Mouse (Mus musculus) C2C12 (cell line): ENCODE measurements around the gene Akip1. TPM values are rescaled to one million over a fixed set of nuclear protein-coding genes. Genes with fewer than 3 reads are reported as not detected.

Source experiments
- H3K27me3 ChIP-seq: one replicate; pipeline ENCODE4 v1.6.1; 2011; ENCODE audit not compliant: control insufficient read depth, insufficient read depth, insufficient read length
- H3K36me3 ChIP-seq: one replicate; pipeline ENCODE4 v1.6.1; 2011; ENCODE audit not compliant: control insufficient read depth, insufficient read depth
- H3K4me3 ChIP-seq: one replicate; pipeline ENCODE4 v1.5.1; 2011; ENCODE audit warnings: mild to moderate bottlenecking, control low read depth; ENCODE audit not compliant: poor library complexity, insufficient read depth, severe bottlenecking
- H3K79me2 ChIP-seq: one replicate; pipeline ENCODE4 v1.6.1; 2011; ENCODE audit not compliant: control insufficient read depth, insufficient read depth
- H3K79me3 ChIP-seq: one replicate; pipeline ENCODE4 v1.6.1; 2011; ENCODE audit warnings: low read depth, control low read depth
- H3ac ChIP-seq: one replicate; pipeline ENCODE3; 2011; ENCODE audit warnings: low read depth; ENCODE audit not compliant: control insufficient read depth, insufficient read length
- CEBPB ChIP-seq: IDR thresholded peaks from one replicate; pipeline ENCODE4 v1.6.1; 2011; ENCODE audit warnings: low read depth, mild to moderate bottlenecking, control low read depth, moderate library complexity
- CTCF ChIP-seq: IDR thresholded peaks from one replicate; pipeline ENCODE4 v1.5.1; 2011; ENCODE audit not compliant: control insufficient read depth, insufficient read depth, insufficient read length
- FOSL1 ChIP-seq: IDR thresholded peaks from one replicate; pipeline ENCODE4 v1.8.0; 2011; ENCODE audit warnings: mild to moderate bottlenecking, low read length; ENCODE audit not compliant: poor library complexity, insufficient read depth, severe bottlenecking
- MAX ChIP-seq: IDR thresholded peaks from one replicate; pipeline ENCODE4 v1.6.1; 2011; ENCODE audit warnings: mild to moderate bottlenecking, control low read depth
- MYOD1 ChIP-seq: IDR thresholded peaks from one replicate; pipeline ENCODE4 v1.6.1; 2011; ENCODE audit warnings: low read depth; ENCODE audit not compliant: control insufficient read depth, insufficient read length
- MYOG ChIP-seq: IDR thresholded peaks from one replicate; pipeline ENCODE4 v1.6.1; 2011; ENCODE audit not compliant: control insufficient read depth, insufficient read length; ENCODE audit errors: extremely low read depth
- USF1 ChIP-seq: IDR thresholded peaks from one replicate; pipeline ENCODE4 v1.6.1; 2011; ENCODE audit warnings: low read depth, mild to moderate bottlenecking, control low read depth, moderate library complexity
- polyA plus RNA-seq: library from polyadenylated mRNA; unstranded; fragments of >200 nt; fragmentation: generic; extraction: Trizol; gene quantifications from one replicate; pipeline ENCODE4 v1.2.1, GENCODE M21; 2012; ENCODE audit warnings: missing spikeins

Gene Akip1
- polyA plus RNA-seq, 1 experiment = 7.0 TPM

DNA sequence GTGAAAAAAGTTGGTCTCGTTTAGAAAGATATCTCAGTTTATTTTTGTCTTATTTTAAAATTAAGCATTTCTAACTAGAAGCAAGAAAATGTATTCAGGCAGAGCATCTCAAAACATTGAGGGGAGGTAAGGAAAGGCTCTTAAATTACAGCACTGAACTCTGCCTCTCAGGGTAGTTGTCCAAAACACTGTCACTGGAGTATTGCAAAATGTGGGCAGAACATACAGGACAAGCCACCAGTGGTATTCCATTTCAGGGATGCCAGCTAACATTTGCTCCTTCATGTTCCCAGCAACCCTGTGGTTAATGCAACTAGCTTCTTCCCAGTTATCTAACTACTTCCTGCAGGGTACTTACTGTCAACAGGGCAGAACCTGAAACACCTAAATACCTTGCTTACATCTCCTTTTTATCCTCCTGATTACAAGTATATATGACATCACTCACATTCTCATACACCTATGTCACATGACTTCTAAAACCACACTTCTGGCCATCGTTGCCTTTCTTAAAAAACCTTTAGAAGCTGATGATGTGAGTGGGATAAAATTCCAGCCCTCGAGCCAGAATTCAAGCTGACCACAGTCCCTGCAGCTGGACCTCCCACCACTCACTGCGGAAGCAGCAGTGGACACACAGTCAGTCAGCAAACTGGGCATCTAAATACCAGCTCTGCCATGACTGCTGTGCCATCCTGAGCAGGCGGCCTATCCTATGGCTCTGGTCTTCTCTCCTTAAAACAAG is 33.9 kb upstream of the Akip1 start:
- Histone ChIP-seq H3K79me2 (peaks cover 63% of the 10 kb centered on the region), H3K36me3 (no peaks in the 10 kb centered on the region), H3K4me3 (no peak overlapping the region), H3ac (peak overlapping the region; percentile 57), H3K79me3 (peaks cover 35% of the 10 kb centered on the region), H3K27me3 (no peaks in the 10 kb centered on the region)
- TF ChIP-seq CEBPB (peak; percentile 30), CTCF (no peak), USF1 (peak; percentile 44), MYOD1 (no peak)

DNA sequence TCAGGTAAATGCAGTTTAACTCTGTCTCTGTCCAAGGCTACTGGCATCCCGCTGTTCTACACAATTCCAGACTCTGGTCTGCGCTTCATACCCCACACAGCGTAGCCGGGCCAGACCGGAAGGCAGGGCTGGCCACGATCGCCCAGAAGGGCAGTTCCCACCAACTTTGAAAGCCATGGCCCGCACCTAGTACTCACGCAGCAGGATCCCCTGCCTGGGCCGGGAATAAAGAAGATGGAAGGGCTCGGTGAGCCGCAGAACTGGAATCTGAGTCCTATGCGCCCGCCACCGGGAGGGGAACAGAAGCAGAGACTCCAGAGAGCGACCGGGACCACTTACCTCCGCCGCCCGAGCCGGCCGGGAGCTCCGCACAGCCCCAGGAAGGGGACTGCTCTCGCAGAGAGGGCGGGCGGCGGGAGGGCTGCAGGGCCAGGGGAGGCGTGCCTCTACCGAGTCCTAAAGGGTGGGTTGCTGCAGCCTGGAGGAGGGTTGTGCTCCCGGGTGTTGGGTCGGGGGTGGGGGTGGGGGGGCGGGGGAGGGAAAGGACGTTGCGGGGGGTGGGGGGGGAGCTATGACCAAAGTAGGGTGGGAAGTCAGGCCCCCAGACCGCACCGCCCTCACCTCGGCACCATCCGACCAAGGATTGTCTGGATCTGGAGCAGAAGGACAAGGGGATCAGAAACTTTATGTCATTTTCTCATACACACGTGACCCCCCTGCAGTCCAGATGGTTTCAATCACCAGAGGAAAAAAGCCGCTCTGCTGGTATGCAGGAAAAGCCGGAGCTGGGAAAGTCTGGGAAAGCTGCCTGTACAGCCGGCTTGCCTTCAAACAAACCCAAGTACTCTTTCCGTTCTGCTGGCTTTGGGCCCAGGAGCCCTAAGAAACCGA is 31.7 kb upstream of the Akip1 start:
- Histone ChIP-seq H3K36me3 (no peaks in the 10 kb centered on the region), H3K79me2 (peaks cover 45% of the 10 kb centered on the region), H3K79me3 (peaks cover 25% of the 10 kb centered on the region), H3K27me3 (no peaks in the 10 kb centered on the region), H3ac (peak overlapping the region; percentile 86), H3K4me3 (peak overlapping the region; percentile 49)
- TF ChIP-seq USF1 (peak; percentile 93), CEBPB (no peak)

DNA sequence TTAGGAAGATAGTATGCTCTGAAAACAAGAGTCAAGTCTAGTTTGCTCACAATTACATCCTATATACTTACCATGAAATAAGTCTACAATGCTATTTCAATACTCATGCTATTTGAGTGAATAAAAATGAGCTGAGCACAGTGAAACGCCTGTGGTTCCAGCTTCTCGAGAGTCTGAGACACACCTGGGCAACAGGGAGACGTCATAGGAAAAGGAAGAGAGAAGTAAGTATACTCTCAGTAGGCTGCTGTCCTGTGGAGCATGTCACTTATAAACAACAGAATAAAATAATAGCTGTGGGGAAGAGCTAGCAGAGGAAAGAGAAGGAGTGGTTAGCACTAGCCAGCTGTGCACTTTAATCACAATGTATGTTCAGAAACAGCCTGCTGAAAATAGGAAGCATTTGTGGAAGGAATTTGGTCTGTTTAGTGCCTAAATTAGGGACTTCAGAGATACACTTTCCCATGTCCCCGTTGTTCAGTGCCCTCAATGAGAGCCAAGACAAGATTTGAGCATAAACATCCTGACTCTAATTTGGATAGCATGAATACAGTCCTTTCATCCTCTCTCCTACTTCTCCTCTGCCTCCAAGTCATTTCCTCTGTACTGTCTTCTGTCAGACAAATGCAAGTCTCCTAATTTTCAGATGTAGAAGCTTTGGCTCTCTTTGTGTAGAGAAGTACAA is 28.4 kb upstream of the Akip1 start:
- no peak for TF ChIP-seq CTCF
- TF ChIP-seq MAX = no peak
- no peak for TF ChIP-seq MYOG
- no peak for TF ChIP-seq USF1
- no peak for TF ChIP-seq CEBPB
- no peak for TF ChIP-seq MYOD1
- no peak for TF ChIP-seq FOSL1
- Histone ChIP-seq H3K79me3 (peaks cover 10% of the 10 kb centered on the region), H3K36me3 (no peaks in the 10 kb centered on the region)

DNA sequence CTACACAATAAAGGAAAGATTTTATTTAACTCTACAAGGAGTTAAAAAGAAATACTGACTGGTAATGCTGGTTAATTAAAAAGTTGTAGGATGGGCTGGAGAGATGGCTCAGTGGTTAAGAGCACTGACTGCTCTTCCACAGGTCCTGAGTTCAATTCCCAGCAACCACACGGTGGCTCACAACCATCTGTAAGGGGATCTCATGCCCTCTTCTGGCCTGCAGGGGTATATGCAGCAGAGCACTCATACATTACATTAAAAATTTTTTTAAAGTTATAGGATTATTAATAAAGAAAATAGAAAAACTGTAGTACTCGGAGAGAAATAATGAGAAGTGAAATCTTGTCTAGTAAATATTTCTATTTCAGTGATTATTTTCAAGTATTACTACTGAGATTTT is 23.2 kb upstream of the Akip1 start:
- H3K79me3 ChIP-seq = no peaks in the 10 kb centered on the region
- no peaks in the 10 kb centered on the region for H3K79me2 ChIP-seq
- TF ChIP-seq MYOG = no peak
- no peak for TF ChIP-seq MYOD1
- TF ChIP-seq MAX = no peak
- no peak for TF ChIP-seq CTCF
- TF ChIP-seq CEBPB = no peak
- no peak for TF ChIP-seq USF1
- no peak for TF ChIP-seq FOSL1
- no peaks in the 10 kb centered on the region for H3K27me3 ChIP-seq
- no peak overlapping the region for H3ac ChIP-seq
- H3K4me3 ChIP-seq = no peak overlapping the region
- no peaks in the 10 kb centered on the region for H3K36me3 ChIP-seq

More for the DNA sequence above, 28.4 kb upstream of the Akip1 start:
- peaks cover 16% of the 10 kb centered on the region for H3K79me2 ChIP-seq
- no peak overlapping the region for H3K4me3 ChIP-seq
- H3K27me3 ChIP-seq = no peaks in the 10 kb centered on the region
- no peak overlapping the region for H3ac ChIP-seq

DNA sequence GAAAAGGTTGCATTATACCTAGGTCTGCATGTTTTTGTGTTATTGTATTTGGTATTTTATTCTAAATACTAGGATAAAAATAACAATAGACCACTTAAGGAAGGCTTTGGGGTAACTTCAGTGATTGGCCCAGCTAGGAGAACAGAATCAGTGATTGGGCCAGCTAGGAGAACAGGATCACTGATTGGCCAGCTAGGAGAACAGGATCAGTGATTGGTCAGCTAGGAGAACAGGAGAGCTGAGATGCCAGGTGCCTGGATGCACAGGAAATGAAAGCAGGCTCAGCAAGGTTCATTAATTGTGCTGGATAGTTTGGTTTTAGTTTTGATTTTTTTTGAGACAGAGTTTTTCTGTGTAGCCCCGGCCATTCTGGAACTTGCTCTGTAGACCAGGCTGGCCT is 22.6 kb upstream of the Akip1 start:
- Histone ChIP-seq H3ac (no peak overlapping the region), H3K79me2 (no peaks in the 10 kb centered on the region), H3K36me3 (no peaks in the 10 kb centered on the region), H3K79me3 (no peaks in the 10 kb centered on the region), H3K27me3 (no peaks in the 10 kb centered on the region), H3K4me3 (no peak overlapping the region)
- TF ChIP-seq CTCF (no peak), MYOG (no peak), CEBPB (no peak), MAX (no peak), MYOD1 (no peak), USF1 (no peak), FOSL1 (no peak)
